Mouse (Mus musculus) heart, embryonic 13.5 days (tissue): ENCODE data around the gene Etv3. TPM values are rescaled to one million over a fixed set of nuclear protein-coding genes. Genes with fewer than 3 reads are reported as not detected.
A peak's percentile ranks its signal among the peaks of the same experiment; 100 is the strongest.

Source experiments
- ATAC-seq: fragments of 200-750 bp; cut with Nextera tagmentation; 2 replicates; pipeline ENCODE4 v1.8.0; 2017; ENCODE audit warnings: moderate TSS enrichment; ENCODE audit not compliant: insufficient number of reproducible peaks, low FRiP score, low TSS enrichment; ENCODE audit errors: extremely low read depth
- H3K27ac ChIP-seq: fragments of 300-500 bp; sonication (generic); replicated peaks from 2 replicates; pipeline ENCODE4 v1.5.1; 2015; ENCODE audit warnings: moderate library complexity, mild to moderate bottlenecking, inconsistent platforms
- H3K27me3 ChIP-seq: fragments of 300-500 bp; sonication (generic); replicated peaks from 2 replicates; pipeline ENCODE4 v1.6.1; 2015; ENCODE audit warnings: mild to moderate bottlenecking, inconsistent platforms
- H3K36me3 ChIP-seq: fragments of 300-500 bp; sonication (generic); 2 replicates; pipeline ENCODE4 v1.6.1; 2015; ENCODE audit warnings: mild to moderate bottlenecking, inconsistent platforms
- H3K4me1 ChIP-seq: fragments of 300-500 bp; sonication (generic); 2 replicates; pipeline ENCODE4 v1.6.1; 2015; ENCODE audit warnings: inconsistent platforms
- H3K4me2 ChIP-seq: fragments of 300-500 bp; sonication (generic); 2 replicates; pipeline ENCODE4 v1.6.1; 2015; ENCODE audit warnings: inconsistent platforms, mild to moderate bottlenecking, moderate library complexity
- H3K4me3 ChIP-seq: fragments of 300-500 bp; sonication (generic); 2 replicates; pipeline ENCODE4 v1.5.1; 2015; ENCODE audit warnings: moderate library complexity, mild to moderate bottlenecking, inconsistent platforms
- H3K9ac ChIP-seq: fragments of 300-500 bp; sonication (generic); 2 replicates; pipeline ENCODE4 v1.6.1; 2015; ENCODE audit warnings: inconsistent platforms, mild to moderate bottlenecking, moderate library complexity
- H3K9me3 ChIP-seq: fragments of 300-500 bp; sonication (generic); 2 replicates; pipeline ENCODE4 v1.6.1; 2016; ENCODE audit warnings: inconsistent platforms
- WGBS: fragments of 180-500 bp; shearing (Covaris S2); methylation state at CpG from one replicate; pipeline ENCODE4 v1.1.7; 2015; ENCODE audit warnings: mixed read lengths; 5-methylcytosine and 5-hydroxymethylcytosine counted together
- polyA plus RNA-seq: library from polyadenylated mRNA; unstranded; fragments of >200 nt; fragmentation: Nextera tagmentation; extraction: Ambion mirVana; gene quantifications from 2 replicates; pipeline ENCODE4 v1.2.1, GENCODE M21; 2015

Gene Etv3
- polyA plus RNA-seq, 1 experiment from 2014 or later, result 10.0 TPM

DNA sequence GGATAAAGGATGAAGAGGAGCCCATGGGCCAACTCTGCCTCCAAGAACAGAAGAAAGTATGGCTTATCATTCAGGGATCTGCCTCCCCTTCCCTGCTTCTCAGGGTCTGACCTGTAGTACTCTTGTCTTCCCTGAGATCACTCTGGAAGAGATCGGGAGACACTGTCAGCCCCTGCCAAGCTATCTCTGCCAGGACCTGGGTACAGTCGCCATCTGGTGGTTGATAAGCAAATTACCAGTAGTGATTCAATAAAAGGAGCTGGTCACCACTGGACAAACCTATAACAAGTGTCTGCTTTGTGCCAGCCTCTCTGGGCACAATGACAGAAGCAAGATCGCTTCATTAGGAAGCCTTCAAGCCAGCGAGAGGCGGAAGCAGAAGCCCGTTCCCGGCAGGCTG, 20.9 kb upstream of the Etv3 start:
- Histone ChIP-seq H3K27ac (no peak overlapping the region), H3K9me3 (no peaks in the 10 kb centered on the region), H3K4me3 (no peak overlapping the region), H3K4me1 (peaks cover 10% of the 10 kb centered on the region), H3K9ac (no peak overlapping the region), H3K4me2 (no peak overlapping the region), H3K36me3 (no peaks in the 10 kb centered on the region), H3K27me3 (peaks cover 36% of the 10 kb centered on the region)
- WGBS, result 22% methylated on average over 7 of the region's 7 CpGs
- no peak for ATAC-seq

DNA sequence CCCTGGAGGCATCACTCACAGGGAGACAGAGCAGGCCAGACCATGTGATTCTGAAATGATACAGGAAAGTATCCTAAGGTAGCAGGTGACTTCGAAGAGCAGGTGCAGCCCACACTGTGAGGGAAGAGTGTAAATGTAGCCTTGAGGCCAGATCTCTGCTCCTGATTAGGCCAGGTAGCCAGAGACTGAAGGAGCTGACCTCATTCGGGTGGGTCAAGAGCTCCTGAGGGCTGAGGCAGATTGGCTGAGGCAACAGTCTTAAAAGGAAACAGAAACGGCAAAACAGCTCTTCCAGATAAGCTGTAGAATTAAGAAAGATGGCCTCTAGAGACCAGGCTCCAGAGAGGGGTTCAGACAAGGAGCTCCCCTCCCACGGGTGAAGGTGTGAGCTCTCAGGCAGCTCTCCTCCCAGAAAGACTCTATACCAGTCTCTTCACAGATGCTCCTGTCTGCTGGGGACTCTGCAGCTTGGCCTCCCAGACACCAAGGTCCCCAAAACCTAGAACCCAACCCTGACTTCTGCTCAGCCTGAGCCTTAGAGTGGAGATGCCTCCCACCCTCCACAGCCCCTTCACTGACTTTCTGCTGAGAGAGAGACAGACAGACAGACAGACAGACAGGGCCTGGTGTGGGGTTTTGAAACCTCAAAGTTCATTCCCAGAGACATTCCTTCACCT, 20.3 kb upstream of the Etv3 start:
- Histone ChIP-seq H3K4me3 (no peak overlapping the region), H3K4me1 (peaks cover 16% of the 10 kb centered on the region), H3K4me2 (no peak overlapping the region), H3K9me3 (no peaks in the 10 kb centered on the region), H3K36me3 (no peaks in the 10 kb centered on the region), H3K9ac (no peak overlapping the region), H3K27ac (no peak overlapping the region), H3K27me3 (peaks cover 36% of the 10 kb centered on the region)
- no peak for ATAC-seq
- 49% methylated on average over 4 of the region's 4 CpGs for WGBS

DNA sequence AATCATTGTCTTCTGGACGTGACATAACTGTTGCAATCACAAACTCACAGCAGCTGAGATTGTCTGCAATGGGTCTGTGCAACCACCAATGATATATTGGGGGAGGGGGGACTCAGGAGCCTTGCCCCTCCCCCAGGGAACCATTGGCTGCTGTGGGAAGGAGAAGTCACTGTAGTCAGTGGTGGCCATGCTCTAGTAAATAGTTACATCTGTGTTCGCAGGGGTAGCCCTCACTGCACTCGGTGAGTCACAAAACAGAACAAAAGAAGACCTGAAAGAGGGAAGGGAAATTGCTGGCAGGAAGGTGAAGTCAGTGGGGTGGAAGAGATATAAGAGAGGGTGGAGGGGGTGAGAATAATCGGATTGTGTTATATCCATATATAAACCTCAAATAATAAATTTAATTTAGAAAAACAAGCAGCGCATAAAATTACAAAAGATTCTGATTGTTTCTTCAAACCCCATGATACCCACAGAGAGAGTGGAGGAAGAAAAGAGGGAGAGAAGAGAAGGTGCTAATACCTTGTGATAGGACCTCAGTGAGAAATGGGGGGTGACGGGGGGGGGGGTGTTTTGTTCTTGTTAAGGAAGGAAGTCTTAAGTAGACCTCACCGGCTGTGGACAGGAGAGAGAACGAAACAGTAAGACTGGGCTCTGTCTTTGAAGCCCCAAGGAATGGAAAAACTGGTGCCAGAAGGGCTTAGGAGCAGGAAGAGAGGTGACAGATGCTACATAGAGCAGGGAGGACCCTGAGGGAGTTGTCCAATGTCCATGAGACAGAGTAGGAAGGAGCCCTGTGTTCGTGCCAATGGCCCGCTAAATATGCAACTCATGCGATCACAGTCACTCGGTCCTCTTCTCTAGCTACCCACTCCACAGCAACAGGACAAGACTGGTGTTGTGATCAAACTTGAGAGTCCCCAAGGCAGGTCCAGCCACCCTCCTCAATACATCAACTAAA, 18.5 kb upstream of the Etv3 start:
- Histone ChIP-seq H3K36me3 (no peaks in the 10 kb centered on the region), H3K4me2 (no peak overlapping the region), H3K9me3 (no peaks in the 10 kb centered on the region), H3K27me3 (peaks cover 34% of the 10 kb centered on the region), H3K4me1 (peaks cover 18% of the 10 kb centered on the region), H3K4me3 (no peak overlapping the region), H3K9ac (no peak overlapping the region), H3K27ac (no peak overlapping the region)
- no peak for ATAC-seq
- WGBS, result 59% methylated on average over 12 of the region's 12 CpGs

DNA sequence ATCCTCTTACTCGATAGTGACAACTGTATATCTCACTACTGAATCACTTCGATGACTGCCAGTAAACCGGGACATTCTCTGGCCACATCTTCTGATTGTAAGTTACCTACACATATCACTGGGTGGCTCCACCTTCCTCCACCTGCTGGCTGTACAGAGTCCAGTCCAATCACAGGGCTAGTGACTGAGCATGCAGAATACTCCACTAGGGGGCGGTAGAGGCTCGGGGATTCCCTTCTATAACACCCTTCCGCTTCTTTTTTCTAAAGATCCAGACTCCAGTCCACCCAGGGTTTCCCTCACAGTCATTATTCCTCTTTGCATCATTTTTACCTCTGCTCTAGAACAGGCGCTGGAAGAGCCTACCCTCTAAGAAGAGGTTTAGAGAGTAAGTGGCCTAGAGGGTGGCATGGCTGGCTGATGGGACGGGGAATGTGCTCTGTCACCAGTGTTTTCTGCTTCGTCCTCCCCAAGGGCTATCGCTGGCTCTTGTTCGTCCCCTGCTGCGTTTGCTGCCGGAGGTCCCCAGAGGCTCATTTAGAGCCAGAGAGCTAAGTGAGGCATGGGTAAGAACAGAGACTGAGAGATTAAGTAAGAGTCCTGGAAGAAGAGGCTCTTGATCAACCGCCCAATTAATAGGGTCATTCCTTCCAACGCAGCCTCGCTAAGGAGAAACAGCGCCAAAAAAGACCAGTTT, 16.9 kb upstream of the Etv3 start:
- 22% methylated on average over 17 of the region's 17 CpGs for WGBS
- peak overlapping the region; percentile 16; the same call in 1 of the 2 replicates for H3K27ac ChIP-seq

DNA sequence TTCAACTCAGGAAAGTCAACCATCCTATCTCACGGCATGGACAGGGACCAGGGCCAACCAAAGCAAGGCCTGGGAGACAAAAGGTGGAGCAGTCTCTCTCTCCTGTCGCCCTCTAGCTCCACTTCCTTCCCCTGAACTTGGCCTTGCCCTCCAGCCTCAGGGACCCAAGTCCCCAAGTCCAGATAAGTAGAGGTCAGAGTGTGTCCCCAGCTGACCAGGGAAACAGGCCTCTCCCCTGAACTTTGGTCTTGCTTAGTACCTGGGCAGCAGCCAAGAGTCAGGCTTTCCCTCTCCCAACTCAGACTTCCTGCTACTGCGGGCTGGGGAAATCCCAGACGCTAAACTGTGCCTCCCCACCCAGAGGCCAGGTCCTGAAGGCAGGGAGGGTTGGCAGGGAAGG, 16.1 kb upstream of the Etv3 start:
- Histone ChIP-seq H3K4me1 (peaks cover 33% of the 10 kb centered on the region), H3K9ac (peak overlapping the region; percentile 1; the same call in 1 of the 2 replicates), H3K4me3 (no peak overlapping the region), H3K4me2 (0 out of 2 replicates have a peak overlapping the region, but pooled peaks have one; percentile 63), H3K27me3 (peaks cover 13% of the 10 kb centered on the region; the same call in 1 of the 2 replicates), H3K27ac (peak overlapping the region; percentile 16), H3K36me3 (no peaks in the 10 kb centered on the region), H3K9me3 (no peaks in the 10 kb centered on the region)
- ATAC-seq, result no peak
- 26% methylated on average over 4 of the region's 4 CpGs for WGBS

More for the DNA sequence above, 16.9 kb upstream of the Etv3 start:
- H3K4me1 ChIP-seq, result peaks cover 33% of the 10 kb centered on the region
- no peak for ATAC-seq
- H3K4me2 ChIP-seq, result peak overlapping the region; percentile 63
- H3K9me3 ChIP-seq, result no peaks in the 10 kb centered on the region
- peak overlapping the region; percentile 71 for H3K9ac ChIP-seq
- peak overlapping the region; percentile 32 for H3K4me3 ChIP-seq
- no peaks in the 10 kb centered on the region for H3K36me3 ChIP-seq
- H3K27me3 ChIP-seq, result peaks cover 20% of the 10 kb centered on the region

DNA sequence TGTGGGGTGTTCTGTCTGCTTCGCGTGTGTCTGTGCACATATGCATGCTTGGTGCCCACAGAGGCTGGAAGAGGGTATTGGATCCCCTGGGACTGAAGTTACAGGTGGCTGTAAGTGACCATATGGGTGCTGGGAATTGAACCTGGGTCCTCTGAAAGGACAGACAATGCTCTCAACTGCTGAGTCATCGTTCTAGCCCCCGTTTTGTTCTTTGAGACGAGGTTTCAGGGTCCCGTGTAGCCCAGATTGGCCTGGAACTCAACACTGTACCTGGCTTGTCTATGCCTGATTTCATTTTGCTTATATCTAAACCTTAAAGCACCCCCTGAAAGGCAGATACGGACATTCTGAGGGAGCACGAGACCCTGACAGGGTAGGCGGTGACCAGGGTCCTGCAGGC, 14.4 kb upstream of the Etv3 start:
- H3K4me2 ChIP-seq, result no peak overlapping the region
- H3K27me3 ChIP-seq, result peaks cover 12% of the 10 kb centered on the region; the same call in 1 of the 2 replicates
- no peak overlapping the region for H3K4me3 ChIP-seq
- no peak overlapping the region for H3K27ac ChIP-seq
- ATAC-seq, result no peak
- no peak overlapping the region for H3K9ac ChIP-seq
- no peaks in the 10 kb centered on the region for H3K36me3 ChIP-seq
- H3K4me1 ChIP-seq, result peaks cover 48% of the 10 kb centered on the region
- WGBS, result 85% methylated on average over 9 of the region's 9 CpGs
- no peaks in the 10 kb centered on the region for H3K9me3 ChIP-seq

DNA sequence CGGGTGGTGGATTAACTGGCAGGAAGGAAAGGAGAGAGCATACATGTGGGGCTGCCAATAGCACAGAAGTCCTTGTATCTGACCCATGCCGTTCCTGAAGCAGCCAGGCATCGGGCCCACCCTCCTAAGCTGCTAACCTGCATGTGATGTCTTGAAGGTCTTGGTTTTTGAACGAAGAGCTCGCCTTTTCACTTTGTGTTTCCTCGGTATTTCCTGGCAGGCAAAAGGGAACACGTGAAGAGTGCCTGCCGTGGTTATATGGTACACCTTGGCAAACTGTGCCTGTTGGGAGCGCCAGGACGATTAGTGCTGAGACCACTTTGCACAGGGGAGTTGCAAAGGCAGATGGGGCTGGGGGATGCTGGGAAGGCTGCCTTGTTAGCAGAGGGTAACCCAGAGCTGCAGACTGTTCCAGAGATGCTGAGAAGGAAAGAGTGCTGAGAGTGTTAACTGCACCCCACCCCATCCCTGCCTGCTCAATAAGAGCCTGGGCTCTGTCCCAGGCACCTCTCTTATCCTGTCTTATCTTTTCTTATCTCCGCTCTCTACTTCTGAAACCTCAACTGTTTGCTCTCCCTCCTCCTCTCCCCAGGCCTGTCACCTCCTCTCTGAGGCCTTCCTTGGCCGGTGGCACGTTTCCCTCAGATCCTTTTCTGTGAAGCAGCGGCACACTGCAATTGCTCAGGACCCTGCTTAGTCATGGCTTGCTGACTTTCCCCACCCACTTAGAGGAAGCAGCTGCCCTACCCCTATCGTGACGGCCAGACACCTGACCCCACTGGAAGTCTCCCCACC, 13.0 kb upstream of the Etv3 start:
- ATAC-seq, result no peak
- Histone ChIP-seq H3K9ac (peak overlapping the region; percentile 54; the same call in 1 of the 2 replicates), H3K4me2 (peak overlapping the region; percentile 47), H3K9me3 (no peaks in the 10 kb centered on the region), H3K4me1 (peaks cover 60% of the 10 kb centered on the region), H3K36me3 (no peaks in the 10 kb centered on the region), H3K27me3 (peaks cover 12% of the 10 kb centered on the region; the same call in 1 of the 2 replicates), H3K4me3 (0 out of 2 replicates have a peak overlapping the region, but pooled peaks have one; percentile 11), H3K27ac (peak overlapping the region; percentile 36)
- 16% methylated on average over 16 of the region's 16 CpGs for WGBS

DNA sequence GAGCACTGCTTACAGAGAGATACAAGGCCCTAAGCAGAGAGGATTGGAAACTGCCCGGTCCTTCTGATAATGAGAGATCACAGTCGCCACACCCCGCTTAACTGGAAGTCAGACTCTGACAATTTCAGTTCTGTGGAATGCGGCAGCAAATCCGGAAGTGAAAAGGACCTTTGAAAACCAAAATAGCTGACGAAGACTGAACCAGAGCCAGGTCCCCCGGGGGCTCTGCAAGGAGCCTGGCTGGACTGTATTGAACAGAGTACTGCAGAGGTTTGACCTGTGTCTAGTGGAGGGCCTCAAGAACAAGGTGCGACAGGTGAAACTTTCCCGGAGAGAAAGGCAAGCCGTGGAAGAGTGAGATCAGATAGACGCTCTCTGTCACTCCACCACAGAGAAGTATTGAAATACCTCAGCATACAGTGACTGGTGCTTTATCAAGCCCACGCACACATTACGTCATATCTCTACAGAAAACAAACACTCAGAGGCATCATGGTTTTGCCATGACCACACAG, 9.6 kb upstream of the Etv3 start:
- Histone ChIP-seq H3K9me3 (no peaks in the 10 kb centered on the region), H3K4me1 (peaks cover 50% of the 10 kb centered on the region), H3K4me3 (no peak overlapping the region), H3K27ac (0 out of 2 replicates have a peak overlapping the region, but pooled peaks have one; percentile 20), H3K27me3 (peaks cover 5% of the 10 kb centered on the region; the same call in 1 of the 2 replicates), H3K4me2 (peak overlapping the region; percentile 57), H3K9ac (peak overlapping the region; percentile 54; the same call in 1 of the 2 replicates), H3K36me3 (no peaks in the 10 kb centered on the region)
- 13% methylated on average over 13 of the region's 13 CpGs for WGBS
- ATAC-seq, result no peak

DNA sequence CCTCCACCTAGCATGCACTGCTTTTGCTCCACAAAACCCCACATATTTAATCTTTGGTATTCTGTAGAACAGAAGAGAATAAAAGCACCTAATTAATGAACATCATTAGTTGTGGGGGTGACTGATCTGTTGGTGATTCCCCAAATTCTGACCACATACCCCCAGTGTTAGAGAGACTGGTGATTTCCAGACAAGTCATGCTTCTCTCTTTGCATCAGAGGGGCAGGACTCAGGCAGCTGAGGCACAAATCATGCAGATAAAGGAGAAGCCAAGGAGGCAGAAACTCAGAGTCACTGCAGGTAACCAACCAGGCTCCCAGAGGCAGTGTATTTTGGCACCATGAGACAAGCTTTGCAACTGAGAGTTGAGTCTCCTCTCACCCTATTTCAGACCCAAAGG, 6.8 kb upstream of the Etv3 start:
- Histone ChIP-seq H3K9me3 (no peaks in the 10 kb centered on the region), H3K4me2 (no peak overlapping the region), H3K4me3 (no peak overlapping the region), H3K9ac (no peak overlapping the region), H3K27ac (no peak overlapping the region), H3K27me3 (no peaks in the 10 kb centered on the region), H3K4me1 (peaks cover 33% of the 10 kb centered on the region), H3K36me3 (no peaks in the 10 kb centered on the region)
- no peak for ATAC-seq

DNA sequence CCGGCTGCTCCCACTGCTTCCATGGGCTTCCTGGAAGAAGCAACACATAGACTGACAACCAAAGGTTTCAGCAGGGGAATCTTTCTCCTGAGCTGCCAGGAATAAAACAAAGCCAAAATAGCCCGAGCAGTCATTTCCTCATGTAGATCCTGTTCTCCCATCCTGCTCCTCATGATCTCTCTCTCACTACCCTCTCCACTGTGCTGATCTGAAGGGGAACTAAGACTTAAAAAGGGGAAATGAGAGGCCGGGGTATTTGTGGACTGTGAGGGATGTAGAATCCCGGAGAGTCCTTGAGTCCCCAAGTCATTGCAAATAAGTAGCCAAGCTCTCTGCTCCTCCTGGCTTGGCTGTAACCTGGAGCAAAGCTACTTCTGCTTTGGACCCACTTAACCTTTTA, 4.1 kb upstream of the Etv3 start:
- Histone ChIP-seq H3K4me1 (peaks cover 22% of the 10 kb centered on the region), H3K36me3 (no peaks in the 10 kb centered on the region), H3K9me3 (no peaks in the 10 kb centered on the region), H3K27me3 (no peaks in the 10 kb centered on the region), H3K4me2 (no peak overlapping the region), H3K27ac (no peak overlapping the region), H3K9ac (no peak overlapping the region), H3K4me3 (no peak overlapping the region)
- 56% methylated on average over 4 of the region's 4 CpGs for WGBS
- ATAC-seq, result no peak
